Mouse (Mus musculus) MEL (cell line): ENCODE measurements around the gene Kxd1.

Experiments used
- CTCF ChIP-seq, 3 experiments: IDR thresholded peaks in 2 of 3; conservative IDR thresholded peaks in 1 of 3; 2 replicates each; pipeline ENCODE4 v1.5.1; 2011 to 2012; ENCODE audit warnings: low read length in 3 of 3, low read depth in 2 of 3, mild to moderate bottlenecking in 2 of 3, improper control_type of control experiment in 1 of 3, inconsistent platforms in 1 of 3, mixed read lengths in 1 of 3, moderate library complexity in 1 of 3; ENCODE audit not compliant: control insufficient read depth in 1 of 3, insufficient read depth in 1 of 3, poor library complexity in 1 of 3, severe bottlenecking in 1 of 3
- ELF1 ChIP-seq: IDR thresholded peaks from 2 replicates; pipeline ENCODE4 v1.6.1; 2014; ENCODE audit warnings: low read depth, mild to moderate bottlenecking, inconsistent platforms, low read length, improper control_type of control experiment, moderate library complexity
- POLR2AphosphoS2 ChIP-seq: IDR thresholded peaks from 2 replicates; pipeline ENCODE4 v1.6.1; 2011; ENCODE audit warnings: low read length, improper control_type of control experiment

DNA sequence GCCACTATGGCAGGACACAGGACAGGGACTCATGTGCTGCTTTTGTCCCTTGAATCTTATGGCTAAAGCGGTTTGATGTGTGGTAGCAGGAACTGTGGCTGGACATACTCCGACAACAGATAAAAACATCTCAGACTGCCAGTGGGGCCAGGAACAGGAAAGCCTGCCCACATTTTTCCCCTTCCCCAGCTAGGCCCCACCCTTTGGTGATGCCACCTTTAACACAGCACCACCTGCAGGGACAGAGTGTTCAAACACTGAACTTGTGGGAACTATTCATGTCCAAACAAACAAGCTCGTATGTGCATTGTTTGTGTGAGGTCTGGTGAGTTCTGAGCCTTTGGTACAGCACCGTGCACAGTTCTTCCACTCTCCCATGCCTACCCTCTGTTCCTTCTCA is 30.6 kb upstream of the Kxd1 start:
- TF ChIP-seq CTCF (IDR thresholded peaks at IDR 0.05 in 2 of 3, conservative IDR thresholded peaks at IDR 0.05 in 1 of 3; ENCODE audit: control insufficient read depth in 1 of 3, insufficient read depth in 1 of 3, low read depth in 2 of 3, low read length in 3 of 3, poor library complexity in 1 of 3, severe bottlenecking in 1 of 3): peak in 1 of 3 experiments; percentile 32; a peak in 2 of 6 replicates
- TF ChIP-seq POLR2AphosphoS2: no peak
- no peak for TF ChIP-seq ELF1
